Mouse (Mus musculus): ENCODE data around the gene Chrna3.

Chrna3 gene

GRCm38 (mm10) chr9:55023902-55024583 is 2.3 kb downstream of the Chrna3 start:
- no peak for TF ChIP-seq GATA4 (IDR thresholded peaks at IDR 0.05; ENCODE audit: insufficient replicate concordance, low read length)

GRCm38 (mm10) chr9:55023326-55023725 is 3.0 kb downstream of the Chrna3 start:
- no peak for TF ChIP-seq GATA4 (IDR thresholded peaks at IDR 0.05; ENCODE audit: insufficient replicate concordance, low read length)

- TF ChIP-seq GATA4 (IDR thresholded peaks at IDR 0.05; ENCODE audit: insufficient replicate concordance, low read length) = no peak
These were observed 9.4 kb downstream of the Chrna3 start for GRCm38 (mm10) chr9:55016926-55017325.

GRCm38 (mm10) chr9:55010588-55011350 is 15.6 kb downstream of the Chrna3 start:
- no peak for TF ChIP-seq GATA4 (IDR thresholded peaks at IDR 0.05; ENCODE audit: insufficient replicate concordance, low read length)

GRCm38 (mm10) chr9:55009692-55010091 is 16.7 kb downstream of the Chrna3 start:
- TF ChIP-seq GATA4 (IDR thresholded peaks at IDR 0.05; ENCODE audit: insufficient replicate concordance, low read length) = no peak

- TF ChIP-seq GATA4 (IDR thresholded peaks at IDR 0.05; ENCODE audit: insufficient replicate concordance, low read length) = no peak
These were observed 22.8 kb downstream of the Chrna3 start for GRCm38 (mm10) chr9:55003609-55004008.

GRCm38 (mm10) chr9:54995645-54996044 is 30.7 kb downstream of the Chrna3 start:
- TF ChIP-seq GATA4 (IDR thresholded peaks at IDR 0.05; ENCODE audit: insufficient replicate concordance, low read length) = no peak

GRCm38 (mm10) chr9:54994381-54994780 is 32.0 kb downstream of the Chrna3 start:
- TF ChIP-seq GATA4 (IDR thresholded peaks at IDR 0.05; ENCODE audit: insufficient replicate concordance, low read length) = no peak

- no peak for TF ChIP-seq GATA4 (IDR thresholded peaks at IDR 0.05; ENCODE audit: insufficient replicate concordance, low read length)
These were observed 36.0 kb downstream of the Chrna3 start for GRCm38 (mm10) chr9:54990362-54990761.

GRCm38 (mm10) chr9:54982401-54982800 is 44.0 kb downstream of the Chrna3 start:
- TF ChIP-seq GATA4 (IDR thresholded peaks at IDR 0.05; ENCODE audit: insufficient replicate concordance, low read length) = no peak

GRCm38 (mm10) chr9:54981291-54982191 is 44.8 kb downstream of the Chrna3 start:
- TF ChIP-seq GATA4 (IDR thresholded peaks at IDR 0.05; ENCODE audit: insufficient replicate concordance, low read length) = no peak

GRCm38 (mm10) chr9:54980674-54981073 is 45.7 kb downstream of the Chrna3 start, which contains the start of gene Chrna5:
Gene Chrna5, plus strand, starts transcription at chr9:54980880.
- no peak for TF ChIP-seq GATA4 (IDR thresholded peaks at IDR 0.05; ENCODE audit: insufficient replicate concordance, low read length)

- TF ChIP-seq GATA4 (IDR thresholded peaks at IDR 0.05; ENCODE audit: insufficient replicate concordance, low read length) = no peak
These were observed 56.3 kb downstream of the Chrna3 start for GRCm38 (mm10) chr9:54969972-54970637.

- no peak for TF ChIP-seq GATA4 (IDR thresholded peaks at IDR 0.05; ENCODE audit: insufficient replicate concordance, low read length)
These were observed 62.7 kb downstream of the Chrna3 start for GRCm38 (mm10) chr9:54963669-54964068.

GRCm38 (mm10) chr9:54961059-54961458 is 65.3 kb downstream of the Chrna3 start:
- no peak for TF ChIP-seq GATA4 (IDR thresholded peaks at IDR 0.05; ENCODE audit: insufficient replicate concordance, low read length)

Measured in liver, adult (tissue).